Mouse (Mus musculus) mouse trophoblast stem cell (cell line): ENCODE results near the gene Atf7ip2.

ENCODE experiments used
- in situ Hi-C, 2 experiments: fragments of 300-500 bp; cut with MseI, MboI; formaldehyde crosslinking; loops; 2 replicates in 1 of 2; 3 replicates in 1 of 2; pipeline ENCODE4 v1.15.1; 2025

Atf7ip2 gene

GRCm38 (mm10) chr16:10297696-10298644 lies 105.5 kb downstream of the Atf7ip2 start:
- in situ Hi-C loops, result no loop called here

GRCm38 (mm10) chr16:10299637-10300036 lies 107.1 kb downstream of the Atf7ip2 start:
- in situ Hi-C loops, result no loop called here

GRCm38 (mm10) chr16:10300231-10301186 lies 108.0 kb downstream of the Atf7ip2 start:
- in situ Hi-C loops, result no loop called here
